Mouse (Mus musculus) intestine, embryonic 14.5 days (tissue): ENCODE data around the gene Tyw5. TPM values are rescaled to one million over a fixed set of nuclear protein-coding genes. Genes with fewer than 3 reads are reported as not detected.

ENCODE experiments used
- polyA plus RNA-seq: library from polyadenylated mRNA; unstranded; fragments of >200 nt; fragmentation: Nextera tagmentation; extraction: Ambion mirVana; gene quantifications from 2 replicates; pipeline ENCODE4 v1.2.1, GENCODE M21; 2014

Tyw5 gene
- polyA plus RNA-seq, 1 experiment from 2014 or later: 25.7 TPM

Other genes with a start within 250 kb of the Tyw5 start
- gene 1700066M21Rik, start 29.5 kb downstream of the Tyw5 start, polyA plus RNA-seq: 11.6 and 13.4 TPM in 2 replicates
- 17.8 and 18.1 TPM in 2 replicates for gene Maip1, start 773 bp downstream of the Tyw5 start, polyA plus RNA-seq